Mouse (Mus musculus) intestine, postnatal 0 days (tissue): ENCODE results near the gene Vwce. TPM values are rescaled to one million over a fixed set of nuclear protein-coding genes. Genes with fewer than 3 reads are reported as not detected.

Experiments
- ATAC-seq: fragments of 200-750 bp; cut with Nextera tagmentation; 2 replicates; pipeline ENCODE4 v1.8.0; 2017; ENCODE audit warnings: mild to moderate bottlenecking, moderate TSS enrichment, moderate library complexity
- H3K27ac ChIP-seq: fragments of 300-500 bp; sonication (generic); 2 replicates; pipeline ENCODE4 v1.5.1; 2014; ENCODE audit warnings: mild to moderate bottlenecking, low read depth, low read length, moderate library complexity
- H3K27me3 ChIP-seq: fragments of 300-500 bp; sonication (generic); replicated peaks from 2 replicates; pipeline ENCODE4 v1.6.1; 2014; ENCODE audit warnings: low read length, mixed read lengths; ENCODE audit not compliant: control insufficient read depth, insufficient read depth
- H3K36me3 ChIP-seq: fragments of 300-500 bp; sonication (generic); 2 replicates; pipeline ENCODE4 v1.6.1; 2014; ENCODE audit warnings: mild to moderate bottlenecking, moderate library complexity; ENCODE audit not compliant: control insufficient read depth, insufficient read depth
- H3K4me1 ChIP-seq: fragments of 300-500 bp; sonication (generic); replicated peaks from 2 replicates; pipeline ENCODE4 v1.6.1; 2014; ENCODE audit warnings: antibody characterized with exemption, low read length, mixed read lengths; ENCODE audit not compliant: control insufficient read depth, insufficient read depth
- H3K4me2 ChIP-seq: fragments of 300-500 bp; sonication (generic); replicated peaks from 2 replicates; pipeline ENCODE4 v1.6.1; 2014; ENCODE audit warnings: low read depth, mild to moderate bottlenecking, moderate library complexity
- H3K4me3 ChIP-seq: fragments of 300-500 bp; sonication (generic); 2 replicates; pipeline ENCODE4 v1.5.1; 2014; ENCODE audit warnings: low read depth, low read length
- H3K9ac ChIP-seq: fragments of 300-500 bp; sonication (generic); 2 replicates; pipeline ENCODE4 v1.6.1; 2014; ENCODE audit warnings: mild to moderate bottlenecking, low read depth, low read length
- H3K9me3 ChIP-seq: fragments of 300-500 bp; sonication (generic); 2 replicates; pipeline ENCODE4 v1.6.1; 2016; ENCODE audit warnings: mixed run types; ENCODE audit not compliant: control insufficient read depth
- CTCF ChIP-seq: sonication (generic); IDR thresholded peaks from 2 replicates; pipeline ENCODE4 v1.5.1; 2016; ENCODE audit warnings: low read depth, mild to moderate bottlenecking, control low read depth, antibody characterized with exemption, moderate library complexity
- WGBS: fragments of 180-500 bp; shearing (Covaris S2); extraction: QIAGEN DNeasy Blood & Tissue Kit; methylation state at CpG from one replicate; pipeline ENCODE4 v1.1.7; 2014; 5-methylcytosine and 5-hydroxymethylcytosine counted together
- polyA plus RNA-seq: library from polyadenylated mRNA; unstranded; fragments of >200 nt; fragmentation: Nextera tagmentation; extraction: Ambion mirVana; gene quantifications from 2 replicates; pipeline ENCODE4 v1.2.1, GENCODE M21; 2015

Gene Vwce
- polyA plus RNA-seq, 1 experiment from 2014 or later: 7.1 TPM

DNA sequence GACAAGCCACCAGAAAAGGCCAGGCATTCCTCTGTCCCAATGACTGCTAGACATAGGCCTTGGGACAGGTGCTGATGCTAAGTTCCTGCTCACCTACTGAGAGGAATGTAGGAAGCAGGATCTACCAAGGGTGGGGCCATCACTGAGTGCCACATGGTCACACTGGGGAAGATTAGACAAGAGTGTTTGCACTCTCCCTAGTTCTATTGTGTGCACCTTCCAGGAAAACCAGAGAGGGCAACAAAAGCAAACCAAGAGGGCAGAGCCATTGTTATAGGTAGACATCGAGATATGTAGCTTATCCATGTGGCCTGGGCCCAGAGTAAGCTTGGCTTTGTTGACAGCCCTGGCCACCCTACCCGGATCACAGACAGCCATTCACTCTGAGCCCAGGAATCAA lies 51.7 kb downstream of the Vwce start:
- no peaks in the 10 kb centered on the region for H3K36me3 ChIP-seq
- TF ChIP-seq CTCF: no peak
- peaks cover 15% of the 10 kb centered on the region for H3K4me1 ChIP-seq
- H3K9me3 ChIP-seq: no peaks in the 10 kb centered on the region
- no peak for ATAC-seq
- no peak overlapping the region for H3K27ac ChIP-seq
- WGBS: 54% methylated on average over 2 of the region's 2 CpGs
- H3K4me3 ChIP-seq: no peak overlapping the region
- H3K4me2 ChIP-seq: no peak overlapping the region
- no peaks in the 10 kb centered on the region for H3K27me3 ChIP-seq
- H3K9ac ChIP-seq: no peak overlapping the region

- Histone ChIP-seq H3K27ac (peak within 1 kb of the TSS; percentile 98), H3K9ac (peak within 1 kb of the TSS; percentile 87), H3K4me3 (peak within 1 kb of the TSS; percentile 76), H3K27me3 (no peaks in the 10 kb centered on the region), H3K4me1 (peaks cover 23% of the 10 kb centered on the region), H3K4me2 (peak within 1 kb of the TSS; percentile 87), H3K9me3 (no peaks in the 10 kb centered on the region), H3K36me3 (no peaks in the 10 kb centered on the region; the same call in 1 of the 2 replicates)
- ATAC-seq: peak; percentile 93
- WGBS: under 1% methylated on average over 74 of the region's 74 CpGs
- peak; percentile 40 for TF ChIP-seq CTCF
These were observed 54.7 kb downstream of the Vwce start, which contains the start of gene Vps37c for GRCm38 (mm10) chr19:10688537-10689352. TSS of gene Vps37c (plus strand) at chr19:10688735.

- H3K27me3 ChIP-seq: no peaks in the 10 kb centered on the region
- WGBS: 31% methylated on average over 5 of the region's 5 CpGs
- ATAC-seq: no peak
- H3K9me3 ChIP-seq: no peaks in the 10 kb centered on the region
- peak overlapping the region; percentile 87 for H3K4me2 ChIP-seq
- H3K4me3 ChIP-seq: peak overlapping the region; percentile 76
- H3K9ac ChIP-seq: peak overlapping the region; percentile 87
- TF ChIP-seq CTCF: no peak
- H3K36me3 ChIP-seq: no peaks in the 10 kb centered on the region; the same call in 1 of the 2 replicates
- H3K27ac ChIP-seq: peak overlapping the region; percentile 98
- H3K4me1 ChIP-seq: peaks cover 23% of the 10 kb centered on the region
These were observed 55.6 kb downstream of the Vwce start for GRCm38 (mm10) chr19:10689470-10690166.

DNA sequence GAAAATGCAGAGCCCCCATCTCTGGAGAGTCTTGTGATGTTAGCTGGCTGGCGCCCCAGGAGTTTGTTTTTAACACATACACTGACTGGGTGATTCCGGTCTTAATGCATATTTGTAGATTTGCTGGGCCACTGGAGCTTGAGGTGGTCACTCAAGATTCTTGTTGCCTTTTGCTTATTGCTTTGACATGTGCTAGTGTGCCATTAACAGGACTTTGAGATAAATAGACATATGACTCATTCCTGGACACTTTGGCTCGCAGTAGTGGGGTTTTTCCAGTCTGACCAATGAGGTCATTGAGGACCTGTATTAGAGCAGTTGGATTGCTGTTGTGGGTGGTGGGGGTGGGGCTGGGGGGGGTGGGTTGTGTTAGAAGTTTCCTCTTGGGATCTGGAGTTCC lies 56.3 kb downstream of the Vwce start:
- Histone ChIP-seq H3K4me3 (peak overlapping the region; percentile 76; the same call in 1 of the 2 replicates), H3K9ac (no peak overlapping the region), H3K36me3 (no peaks in the 10 kb centered on the region; the same call in 1 of the 2 replicates), H3K27me3 (no peaks in the 10 kb centered on the region), H3K9me3 (no peaks in the 10 kb centered on the region), H3K4me1 (peaks cover 26% of the 10 kb centered on the region), H3K27ac (peak overlapping the region; percentile 98), H3K4me2 (peak overlapping the region; percentile 87)
- ATAC-seq: no peak
- TF ChIP-seq CTCF: no peak
- WGBS: 39% methylated on average over 3 of the region's 3 CpGs

DNA sequence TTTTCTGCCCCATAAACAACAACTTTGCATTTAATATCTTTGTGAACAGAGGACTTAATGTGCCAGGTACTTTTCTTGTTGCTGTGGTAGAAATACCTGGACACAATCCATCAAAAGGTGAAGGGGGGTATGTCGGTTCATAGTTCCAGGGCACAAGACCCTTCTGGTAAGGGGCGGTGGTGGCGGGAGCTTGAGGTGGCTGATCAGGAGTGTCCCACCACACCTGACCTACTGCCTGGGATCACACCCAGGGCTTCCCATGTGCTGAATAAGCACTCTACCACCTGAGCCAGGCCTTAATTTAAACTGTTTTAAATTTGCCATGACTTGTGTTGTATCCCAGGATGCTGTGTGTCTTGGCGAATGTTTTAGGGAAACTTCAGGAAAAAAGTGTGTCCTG lies 57.1 kb downstream of the Vwce start:
- peaks cover 34% of the 10 kb centered on the region for H3K4me1 ChIP-seq
- H3K9ac ChIP-seq: no peak overlapping the region
- H3K4me3 ChIP-seq: no peak overlapping the region
- H3K36me3 ChIP-seq: no peaks in the 10 kb centered on the region; the same call in 1 of the 2 replicates
- WGBS: 87% methylated on average over 4 of the region's 4 CpGs
- TF ChIP-seq CTCF: no peak
- no peaks in the 10 kb centered on the region for H3K27me3 ChIP-seq
- H3K4me2 ChIP-seq: peak overlapping the region; percentile 37
- H3K9me3 ChIP-seq: no peaks in the 10 kb centered on the region
- H3K27ac ChIP-seq: peak overlapping the region; percentile 98
- ATAC-seq: no peak

DNA sequence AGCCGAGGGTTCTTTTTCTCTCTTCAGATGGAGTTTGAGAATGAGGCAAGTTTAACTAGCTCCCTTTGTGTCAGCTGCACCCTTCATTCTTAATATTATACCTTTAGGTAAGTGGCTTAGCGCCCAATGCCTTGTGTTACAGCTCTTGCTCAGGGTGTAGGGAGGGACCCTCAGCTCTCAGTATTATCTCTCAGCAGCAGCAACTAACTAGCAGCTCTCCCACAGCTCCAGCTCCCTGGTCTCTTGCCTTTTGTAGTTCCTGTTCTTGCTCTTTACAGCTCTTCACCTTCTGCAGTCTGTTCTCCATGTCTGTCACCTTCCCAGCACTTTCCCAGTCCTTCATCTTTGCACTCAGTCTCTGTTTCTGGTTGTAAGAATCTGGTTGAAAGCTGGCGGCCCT lies 57.6 kb downstream of the Vwce start:
- no peak for TF ChIP-seq CTCF
- H3K4me2 ChIP-seq: 0 out of 2 replicates have a peak overlapping the region, but pooled peaks have one; percentile 13
- H3K27ac ChIP-seq: peak overlapping the region; percentile 98
- H3K36me3 ChIP-seq: no peaks in the 10 kb centered on the region; the same call in 1 of the 2 replicates
- H3K9me3 ChIP-seq: no peaks in the 10 kb centered on the region
- H3K4me3 ChIP-seq: no peak overlapping the region
- 72% methylated on average over 3 of the region's 3 CpGs for WGBS
- H3K4me1 ChIP-seq: peaks cover 36% of the 10 kb centered on the region
- H3K27me3 ChIP-seq: no peaks in the 10 kb centered on the region
- no peak overlapping the region for H3K9ac ChIP-seq
- ATAC-seq: no peak
